In the genomic region with DNA sequence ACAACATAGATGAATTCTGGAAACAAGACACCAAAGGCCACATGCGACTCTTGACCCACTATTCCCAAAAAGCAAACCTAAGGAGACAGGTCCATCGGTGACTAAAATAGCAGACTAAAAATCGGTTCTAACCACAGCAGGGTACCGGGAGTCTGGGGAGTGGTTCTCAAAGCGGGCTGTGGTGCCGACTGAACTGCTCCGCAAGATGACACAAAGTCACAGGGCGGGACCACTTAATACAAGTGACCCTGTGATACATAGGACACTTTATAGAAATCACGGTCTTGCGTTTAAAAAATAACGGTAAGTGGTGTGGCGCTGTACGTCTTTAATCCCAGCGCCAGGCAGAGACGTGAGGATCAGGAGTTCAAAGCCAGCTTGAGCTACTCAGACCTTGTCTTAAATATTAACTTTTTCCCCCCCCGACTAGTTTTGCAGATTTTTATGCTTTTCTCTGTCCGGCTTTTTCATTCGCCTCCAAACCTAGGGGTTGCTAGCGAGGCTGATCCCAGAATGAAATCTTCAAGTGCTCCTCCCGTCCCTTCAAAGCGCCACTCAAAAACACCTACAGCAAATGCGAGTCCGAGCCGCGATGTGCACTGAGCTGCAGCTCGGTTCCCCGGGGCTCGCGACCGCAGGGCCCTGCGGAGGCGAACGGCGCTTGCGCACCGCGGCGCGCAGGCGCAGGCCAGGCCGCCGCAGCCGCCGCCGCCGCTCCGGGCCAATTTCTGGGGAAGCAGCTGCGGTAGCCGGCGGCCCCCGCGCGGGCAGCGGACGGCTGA, we compare ENCODE assay signal across 8 mouse cellular contexts. TPM values are rescaled to one million over a fixed set of nuclear protein-coding genes. Genes with fewer than 3 reads are reported as not detected.
DNase-seq lines count a peak whose midpoint lies in the region; ATAC-seq lines count a peak whose summit lies in the region.

No protein-coding gene starts in this region.

- H3K27me3 ChIP-seq in forebrain, embryonic 15.5 days = no peaks in the 10 kb centered on the region

- H3K27ac ChIP-seq in forebrain, embryonic 15.5 days (replicated peaks) = peak overlapping the region; percentile 95

- H3K36me3 ChIP-seq in forebrain, embryonic 15.5 days = peaks cover 14% of the 10 kb centered on the region

- no peaks in the 10 kb centered on the region for H3K9me3 ChIP-seq in forebrain, embryonic 15.5 days

- H3K9ac ChIP-seq in forebrain, embryonic 15.5 days (replicated peaks) = peak overlapping the region; percentile 89

- peak overlapping the region; percentile 90 for H3K4me2 ChIP-seq in forebrain, embryonic 15.5 days (replicated peaks)

- H3K4me1 ChIP-seq in forebrain, embryonic 15.5 days = peaks cover 34% of the 10 kb centered on the region

- 1% methylated on average over 55 of the region's 55 CpGs for WGBS in forebrain, embryonic 15.5 days

- ATAC-seq in forebrain, embryonic 15.5 days (replicated peaks) = peak; percentile 92
- ATAC-seq in megakaryocyte, adult 5-6 weeks (ENCODE audit: poor library complexity, severe bottlenecking) = peak; percentile 64

- DNase-seq in adrenal gland, postnatal 10 days = peak; percentile 88
- no peak for DNase-seq in adrenal gland, adult 8-10 months
- DNase-seq in spleen, postnatal 36 days (ENCODE audit: low spot score in 2 of 2) = peak; percentile 79
- DNase-seq in spleen, adult 12 weeks (ENCODE audit: low spot score) = no peak
- DNase-seq in kidney, postnatal 10 days = peak; percentile 90
- peak; percentile 85 for DNase-seq in testis, postnatal 14 days (ENCODE audit: low spot score)

- H3K4me3 ChIP-seq in forebrain, embryonic 15.5 days = peak overlapping the region; percentile 79

RNA-seq across cellular contexts. Expression of a gene that starts 0.5 kb away (rescaled TPM):
- total RNA-seq in adrenal gland, postnatal 10 days (2021) = 100 to 1,000 TPM; 103 to 114 TPM
- 100 to 1,000 TPM; 107 to 141 (median 126) TPM for total RNA-seq in adrenal gland, adult 8-10 months (2022)
- 65.8 and 67.8 TPM in 2 replicates for polyA plus RNA-seq in forebrain, embryonic 15.5 days (2015; fragmentation: Nextera tagmentation; extraction: Ambion mirVana)
- 27.4 and 32.8 TPM in 2 replicates for total RNA-seq in megakaryocyte, adult 5-6 weeks (2015)
- total RNA-seq in megakaryocyte, adult 5-6 weeks (2017) = 28.5 and 33.7 TPM in 2 replicates

RNA-seq across cellular contexts. Expression of a gene that starts 17.0 kb away (rescaled TPM):
- total RNA-seq in adrenal gland, postnatal 10 days (2021) = 10 to 100 TPM; 24.8 to 28.0 TPM
- total RNA-seq in adrenal gland, adult 8-10 months (2022) = 10 to 100 TPM; 35.6 to 81.1 (median 56.8) TPM
- 156 and 161 TPM in 2 replicates for polyA plus RNA-seq in forebrain, embryonic 15.5 days (2015; fragmentation: Nextera tagmentation; extraction: Ambion mirVana)
- total RNA-seq in megakaryocyte, adult 5-6 weeks (2015) = 9.1 and 11.5 TPM in 2 replicates
- total RNA-seq in megakaryocyte, adult 5-6 weeks (2017) = 32.3 and 40.9 TPM in 2 replicates

RNA-seq across cellular contexts. Expression of a gene that starts 17.0 kb away (rescaled TPM):
- not detected for total RNA-seq in adrenal gland, postnatal 10 days (2021)
- not detected for total RNA-seq in adrenal gland, adult 8-10 months (2022)
- 0.15 and 0.51 TPM in 2 replicates for polyA plus RNA-seq in forebrain, embryonic 15.5 days (2015; fragmentation: Nextera tagmentation; extraction: Ambion mirVana)
- total RNA-seq in megakaryocyte, adult 5-6 weeks (2015) = not detected in 2 replicates
- 0.33 TPM in 1 of 2 replicates, not detected in the other for total RNA-seq in megakaryocyte, adult 5-6 weeks (2017)

RNA-seq across cellular contexts. Expression of a gene that starts 47.0 kb away (rescaled TPM):
- total RNA-seq in adrenal gland, postnatal 10 days (2021) = 10 to 100 TPM; 10.1 to 13.0 TPM
- 10 to 100 TPM; 13.1 to 16.3 (median 15.3) TPM for total RNA-seq in adrenal gland, adult 8-10 months (2022)
- 17.6 and 18.8 TPM in 2 replicates for polyA plus RNA-seq in forebrain, embryonic 15.5 days (2015; fragmentation: Nextera tagmentation; extraction: Ambion mirVana)
- 2.5 and 3.1 TPM in 2 replicates for total RNA-seq in megakaryocyte, adult 5-6 weeks (2015)
- total RNA-seq in megakaryocyte, adult 5-6 weeks (2017) = 5.5 and 5.8 TPM in 2 replicates

RNA-seq across cellular contexts. Expression of a gene that starts 54.5 kb away (rescaled TPM):
- total RNA-seq in adrenal gland, postnatal 10 days (2021) = not detected
- total RNA-seq in adrenal gland, adult 8-10 months (2022) = not detected
- polyA plus RNA-seq in forebrain, embryonic 15.5 days (2015; fragmentation: Nextera tagmentation; extraction: Ambion mirVana) = not detected in 2 replicates
- total RNA-seq in megakaryocyte, adult 5-6 weeks (2015) = not detected in 2 replicates
- total RNA-seq in megakaryocyte, adult 5-6 weeks (2017) = not detected in 2 replicates

Comparison
In these comparisons a context has a peak if more than half of its experiments do, and no peak if none do; other contexts are left out.
1. DNase-seq: peak in adrenal gland, postnatal 10 days (single experiment), spleen, postnatal 36 days (2 of 2), kidney, postnatal 10 days (single experiment) and testis, postnatal 14 days (single experiment); none in adrenal gland, adult 8-10 months (single experiment) and spleen, adult 12 weeks (single experiment).